8 mouse cellular contexts compared by ENCODE assay signal in genomic region chr19:46303251-46304215, GRCm38 (mm10). TPM values are rescaled to one million over a fixed set of nuclear protein-coding genes. Genes with fewer than 3 reads are reported as not detected.
DNase-seq lines count a peak whose midpoint lies in the region; ATAC-seq and TF ChIP-seq lines count a peak whose summit lies in the region.

No protein-coding gene starts in this region.

- H3K4me3 ChIP-seq in kidney, postnatal 0 days (replicated peaks; ENCODE audit: low read depth, low read length), result peak overlapping the region; percentile 75
- peak overlapping the region; percentile 60 for H3K4me3 ChIP-seq in embryonic facial prominence, embryonic 11.5 days (ENCODE audit: low read depth, low read length)
- peak overlapping the region; percentile 39 for H3K4me3 ChIP-seq in hindbrain, embryonic 12.5 days
- H3K4me3 ChIP-seq in midbrain, embryonic 12.5 days, result peak overlapping the region; percentile 57

- peaks cover 5% of the 10 kb centered on the region; the same call in 1 of the 2 replicates for H3K4me1 ChIP-seq in kidney, postnatal 0 days (replicated peaks; ENCODE audit: insufficient read depth, low read length)
- peaks cover 1% of the 10 kb centered on the region for H3K4me1 ChIP-seq in embryonic facial prominence, embryonic 11.5 days (ENCODE audit: control insufficient read depth, insufficient read depth, low read length)
- peaks cover 16% of the 10 kb centered on the region for H3K4me1 ChIP-seq in hindbrain, embryonic 12.5 days
- H3K4me1 ChIP-seq in midbrain, embryonic 12.5 days, result peaks cover 23% of the 10 kb centered on the region

- DNase-seq in kidney, postnatal 0 days (ENCODE audit: low spot score), result no peak
- DNase-seq in kidney, adult 9 months, result no peak
- DNase-seq in embryonic facial prominence, embryonic 11.5 days (ENCODE audit: low spot score), result no peak
- no peak for DNase-seq in right cerebral cortex, adult 18-20 months
- no peak for DNase-seq in left cerebral cortex, postnatal 36 days (ENCODE audit: low spot score in 2 of 2)
- DNase-seq in cerebellum, adult 18-20 months, result no peak

- H3K9ac ChIP-seq in kidney, postnatal 0 days (ENCODE audit: low read depth, low read length), result peak overlapping the region; percentile 47; the same call in 1 of the 2 replicates
- no peak overlapping the region for H3K9ac ChIP-seq in embryonic facial prominence, embryonic 11.5 days (replicated peaks; ENCODE audit: low read length)
- no peak overlapping the region for H3K9ac ChIP-seq in hindbrain, embryonic 12.5 days
- H3K9ac ChIP-seq in midbrain, embryonic 12.5 days (replicated peaks), result no peak overlapping the region; the same call in 1 of the 2 replicates

- intact Hi-C loops in left cerebral cortex, postnatal 36 days (cut with DNase I), result no loop called here

- 54% methylated on average over 18 of the region's 18 CpGs for WGBS in kidney, postnatal 0 days
- 60% methylated on average over 18 of the region's 18 CpGs for WGBS in embryonic facial prominence, embryonic 11.5 days
- WGBS in hindbrain, embryonic 12.5 days, result 60% methylated on average over 18 of the region's 18 CpGs
- 58% methylated on average over 18 of the region's 18 CpGs for WGBS in midbrain, embryonic 12.5 days

- H3K27ac ChIP-seq in kidney, postnatal 0 days, result peak overlapping the region; percentile 91
- no peak overlapping the region for H3K27ac ChIP-seq in embryonic facial prominence, embryonic 11.5 days (replicated peaks; ENCODE audit: low read depth, low read length)
- no peak overlapping the region for H3K27ac ChIP-seq in hindbrain, embryonic 12.5 days
- H3K27ac ChIP-seq in midbrain, embryonic 12.5 days (replicated peaks), result no peak overlapping the region

- no peak for ATAC-seq in kidney, postnatal 0 days (replicated peaks; ENCODE audit: low FRiP score, low read depth)
- no peak for ATAC-seq in embryonic facial prominence, embryonic 11.5 days (replicated peaks; ENCODE audit: insufficient number of reproducible peaks, low FRiP score, low TSS enrichment, low read depth)
- ATAC-seq in hindbrain, embryonic 12.5 days (ENCODE audit: low FRiP score), result no peak
- ATAC-seq in midbrain, embryonic 12.5 days (ENCODE audit: low FRiP score, low read depth), result no peak

- H3K9me3 ChIP-seq in kidney, postnatal 0 days (replicated peaks; ENCODE audit: low read length), result no peaks in the 10 kb centered on the region
- H3K9me3 ChIP-seq in embryonic facial prominence, embryonic 11.5 days (replicated peaks; ENCODE audit: control insufficient read depth, low read length), result no peaks in the 10 kb centered on the region
- H3K9me3 ChIP-seq in hindbrain, embryonic 12.5 days (replicated peaks), result no peaks in the 10 kb centered on the region
- H3K9me3 ChIP-seq in midbrain, embryonic 12.5 days, result no peaks in the 10 kb centered on the region

- H3K27me3 ChIP-seq in kidney, postnatal 0 days (ENCODE audit: insufficient read depth, low read length), result no peaks in the 10 kb centered on the region
- peaks cover 7% of the 10 kb centered on the region for H3K27me3 ChIP-seq in embryonic facial prominence, embryonic 11.5 days (ENCODE audit: control insufficient read depth, insufficient read depth, low read length)
- H3K27me3 ChIP-seq in hindbrain, embryonic 12.5 days, result peaks cover 31% of the 10 kb centered on the region
- peaks cover 36% of the 10 kb centered on the region for H3K27me3 ChIP-seq in midbrain, embryonic 12.5 days

- no peak for TF ChIP-seq CTCF in kidney, postnatal 0 days (IDR thresholded peaks at IDR 0.05; ENCODE audit: low read depth)

- H3K4me2 ChIP-seq in kidney, postnatal 0 days (ENCODE audit: low read length), result peak overlapping the region; percentile 98
- peak overlapping the region; percentile 96 for H3K4me2 ChIP-seq in embryonic facial prominence, embryonic 11.5 days (ENCODE audit: low read depth, low read length)
- H3K4me2 ChIP-seq in hindbrain, embryonic 12.5 days (replicated peaks), result peak overlapping the region; percentile 88
- H3K4me2 ChIP-seq in midbrain, embryonic 12.5 days (replicated peaks), result peak overlapping the region; percentile 91

- no peaks in the 10 kb centered on the region for H3K36me3 ChIP-seq in kidney, postnatal 0 days (ENCODE audit: insufficient read depth, low read length)
- no peaks in the 10 kb centered on the region for H3K36me3 ChIP-seq in embryonic facial prominence, embryonic 11.5 days (replicated peaks; ENCODE audit: control insufficient read depth, insufficient read depth, low read depth, low read length)
- H3K36me3 ChIP-seq in hindbrain, embryonic 12.5 days, result no peaks in the 10 kb centered on the region
- no peaks in the 10 kb centered on the region for H3K36me3 ChIP-seq in midbrain, embryonic 12.5 days

RNA-seq across cellular contexts. Expression of gene Nfkb2, which starts 0.6 kb away (rescaled TPM):
- polyA plus RNA-seq in kidney, postnatal 0 days (2015; fragmentation: Nextera tagmentation; extraction: Ambion mirVana), result 8.7 and 8.8 TPM in 2 replicates
- polyA plus RNA-seq in embryonic facial prominence, embryonic 11.5 days (2014; fragmentation: Nextera tagmentation; extraction: Ambion mirVana), result 5.0 and 5.4 TPM in 2 replicates
- 4.7 and 5.0 TPM in 2 replicates for polyA plus RNA-seq in hindbrain, embryonic 12.5 days (2016; fragmentation: Nextera tagmentation; extraction: Ambion mirVana)
- 3.6 and 4.2 TPM in 2 replicates for polyA plus RNA-seq in midbrain, embryonic 12.5 days (2016; fragmentation: Nextera tagmentation; extraction: Ambion mirVana)
- 1 to 10 TPM; 2.1 to 2.9 TPM for total RNA-seq in left cerebral cortex, postnatal 36 days (2021)

RNA-seq across cellular contexts. Expression of gene Psd, which starts 23.4 kb away (rescaled TPM):
- 2.7 and 2.9 TPM in 2 replicates for polyA plus RNA-seq in kidney, postnatal 0 days (2015; fragmentation: Nextera tagmentation; extraction: Ambion mirVana)
- 4.8 and 5.0 TPM in 2 replicates for polyA plus RNA-seq in embryonic facial prominence, embryonic 11.5 days (2014; fragmentation: Nextera tagmentation; extraction: Ambion mirVana)
- 33.2 and 34.7 TPM in 2 replicates for polyA plus RNA-seq in hindbrain, embryonic 12.5 days (2016; fragmentation: Nextera tagmentation; extraction: Ambion mirVana)
- 31.4 and 31.9 TPM in 2 replicates for polyA plus RNA-seq in midbrain, embryonic 12.5 days (2016; fragmentation: Nextera tagmentation; extraction: Ambion mirVana)
- total RNA-seq in left cerebral cortex, postnatal 36 days (2021), result 100 to 1,000 TPM; 614 to 671 TPM

RNA-seq across cellular contexts. Expression of gene Fbxl15, which starts 24.5 kb away (rescaled TPM):
- polyA plus RNA-seq in kidney, postnatal 0 days (2015; fragmentation: Nextera tagmentation; extraction: Ambion mirVana), result 29.9 and 33.8 TPM in 2 replicates
- 15.0 and 18.0 TPM in 2 replicates for polyA plus RNA-seq in embryonic facial prominence, embryonic 11.5 days (2014; fragmentation: Nextera tagmentation; extraction: Ambion mirVana)
- polyA plus RNA-seq in hindbrain, embryonic 12.5 days (2016; fragmentation: Nextera tagmentation; extraction: Ambion mirVana), result 26.2 and 28.3 TPM in 2 replicates
- 27.6 and 32.6 TPM in 2 replicates for polyA plus RNA-seq in midbrain, embryonic 12.5 days (2016; fragmentation: Nextera tagmentation; extraction: Ambion mirVana)
- 10 to 100 TPM; 26.7 to 28.7 TPM for total RNA-seq in left cerebral cortex, postnatal 36 days (2021)

RNA-seq across cellular contexts. Expression of gene Cuedc2, which starts 35.0 kb away (rescaled TPM):
- polyA plus RNA-seq in kidney, postnatal 0 days (2015; fragmentation: Nextera tagmentation; extraction: Ambion mirVana), result 167 and 173 TPM in 2 replicates
- 183 and 199 TPM in 2 replicates for polyA plus RNA-seq in embryonic facial prominence, embryonic 11.5 days (2014; fragmentation: Nextera tagmentation; extraction: Ambion mirVana)
- polyA plus RNA-seq in hindbrain, embryonic 12.5 days (2016; fragmentation: Nextera tagmentation; extraction: Ambion mirVana), result 239 and 261 TPM in 2 replicates
- polyA plus RNA-seq in midbrain, embryonic 12.5 days (2016; fragmentation: Nextera tagmentation; extraction: Ambion mirVana), result 228 and 237 TPM in 2 replicates
- total RNA-seq in left cerebral cortex, postnatal 36 days (2021), result 100 to 1,000 TPM; 166 to 216 TPM

RNA-seq across cellular contexts. Expression of gene Mfsd13a, which starts 37.4 kb away (rescaled TPM):
- polyA plus RNA-seq in kidney, postnatal 0 days (2015; fragmentation: Nextera tagmentation; extraction: Ambion mirVana), result 12.0 and 14.0 TPM in 2 replicates
- 3.2 and 4.1 TPM in 2 replicates for polyA plus RNA-seq in embryonic facial prominence, embryonic 11.5 days (2014; fragmentation: Nextera tagmentation; extraction: Ambion mirVana)
- 7.1 and 7.6 TPM in 2 replicates for polyA plus RNA-seq in hindbrain, embryonic 12.5 days (2016; fragmentation: Nextera tagmentation; extraction: Ambion mirVana)
- polyA plus RNA-seq in midbrain, embryonic 12.5 days (2016; fragmentation: Nextera tagmentation; extraction: Ambion mirVana), result 6.5 and 7.1 TPM in 2 replicates
- 10 to 100 TPM; 25.6 to 27.8 TPM for total RNA-seq in left cerebral cortex, postnatal 36 days (2021)
